Mouse (Mus musculus) embryonic stem cell, embryonic (primary cell): ENCODE measurements at regions not wholly inside any gene's neighbourhood (a gene's known extent, or its start where the extent isn't known, plus 50 kb on each side); places are given as distances from the start of the nearest gene placed in this dataset.

ENCODE experiments used
- CTCF ChIA-PET, 4 experiments: fragments of 300-600 bp in 2 of 4; fragments of 350-600 bp in 2 of 4; sonication (Branson Sonifier 250); formaldehyde crosslinking; loops; one replicate each; lab custom pipeline; 2022; ENCODE audit warnings: inconsistent platforms in 2 of 4; lab: Charles Lee
- POLR2A ChIA-PET, 4 experiments: fragments of 300-600 bp in 2 of 4; fragments of 350-600 bp in 2 of 4; sonication (Branson Sonifier 250); formaldehyde crosslinking; loops; one replicate each; lab custom pipeline; 2022; ENCODE audit warnings: antibody characterized with exemption in 4 of 4, inconsistent platforms in 1 of 4; lab: Charles Lee

DNA sequence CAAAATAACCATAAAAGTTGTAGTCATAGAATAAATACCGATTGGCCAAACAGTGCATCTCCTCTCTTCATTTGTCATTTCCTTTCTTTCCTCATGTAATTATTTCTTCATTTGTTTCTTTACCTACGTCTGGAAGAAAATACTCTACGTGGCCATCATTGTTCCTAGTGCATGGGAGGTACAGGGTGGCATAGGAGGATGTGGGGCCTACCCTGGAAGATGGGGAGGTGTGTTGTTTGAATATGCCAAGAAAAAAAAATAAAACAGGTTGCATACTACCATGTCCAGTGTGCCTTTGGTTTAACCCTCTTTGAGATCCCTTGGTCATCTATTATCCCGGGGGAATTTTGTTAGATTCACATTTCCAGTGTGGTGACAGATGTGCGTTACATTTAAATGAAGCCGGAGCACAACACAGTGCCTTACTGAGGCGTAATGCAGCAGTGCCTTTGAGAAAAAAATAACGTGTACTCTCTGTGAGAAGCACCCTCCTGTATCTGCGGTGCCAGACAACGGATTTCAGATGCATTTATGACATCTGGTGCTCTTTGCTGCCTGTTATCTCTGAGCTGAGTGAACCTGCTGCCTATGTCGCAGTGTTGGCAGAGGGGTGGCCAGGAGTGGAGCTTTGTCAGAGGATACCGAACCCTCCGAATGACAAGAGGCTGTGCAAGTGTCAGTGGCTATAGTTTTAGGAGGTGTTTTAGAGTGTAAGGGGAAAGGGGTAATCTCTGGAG is 169.4 kb upstream of the Dmrta1 start:
- ChIA-PET POLR2A (no interaction called here), CTCF (no interaction called here)

DNA sequence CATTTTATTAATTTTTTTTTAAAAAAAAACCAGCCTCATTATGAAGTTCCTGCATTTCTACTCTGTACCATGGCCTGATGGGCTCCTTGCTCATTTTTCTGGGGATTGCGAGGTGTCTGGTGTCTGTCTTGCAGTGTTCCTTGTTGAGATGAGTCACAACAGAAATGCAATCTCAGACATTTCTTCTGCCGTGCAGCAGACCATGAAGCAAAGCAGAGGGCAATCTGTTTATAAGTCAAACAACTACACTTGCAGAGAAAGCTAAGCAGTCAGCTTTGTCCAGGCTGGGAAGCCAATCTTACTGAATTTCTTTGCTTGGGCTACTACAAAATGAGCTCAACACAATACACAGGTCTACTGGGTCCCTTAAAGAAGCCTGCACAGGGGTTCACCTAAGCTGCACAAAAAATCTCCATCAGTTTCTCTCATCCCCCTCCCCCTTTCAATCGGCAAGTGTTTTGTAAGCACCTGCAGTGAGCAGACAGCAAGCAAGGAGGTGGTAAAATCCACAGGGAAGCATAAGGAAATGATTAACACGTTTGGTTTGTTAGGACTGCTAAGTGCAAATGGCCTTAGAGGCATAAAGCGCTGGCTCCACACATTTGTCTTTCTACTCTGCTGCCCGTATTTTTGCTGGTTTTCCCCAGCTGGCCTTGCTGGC is 171.0 kb upstream of the Dmrta1 start:
- CTCF ChIA-PET = interaction anchor here in 1 of 4 experiments (0.6 kb wide), 1 partner anchor 202 kb away, joined by 3 read pairs; no protein-coding TSS in a partner anchor
- POLR2A ChIA-PET = no interaction called here

DNA sequence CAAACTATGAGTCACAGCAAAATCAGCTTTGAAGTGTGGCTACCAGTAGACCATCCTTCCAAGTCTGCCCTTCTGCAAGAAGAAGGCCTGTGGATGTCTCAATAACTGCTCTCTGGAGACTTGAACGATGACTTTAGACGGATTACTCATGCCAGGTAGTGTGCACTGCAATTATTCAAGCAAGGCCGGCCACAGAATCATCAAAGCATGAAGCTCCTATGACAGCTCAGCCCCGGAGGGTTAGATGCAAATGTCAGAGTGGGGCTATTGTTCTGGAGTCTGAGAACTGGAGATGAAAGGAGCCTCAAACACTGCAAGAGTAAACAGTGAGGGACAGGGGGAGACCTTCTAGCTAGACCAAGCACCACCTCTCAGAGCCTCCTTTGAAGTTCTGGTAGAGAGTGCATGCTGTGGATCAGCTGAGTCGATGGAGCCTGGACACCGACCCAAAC is 173.8 kb upstream of the Dmrta1 start:
- ChIA-PET POLR2A (no interaction called here), CTCF (no interaction called here)

DNA sequence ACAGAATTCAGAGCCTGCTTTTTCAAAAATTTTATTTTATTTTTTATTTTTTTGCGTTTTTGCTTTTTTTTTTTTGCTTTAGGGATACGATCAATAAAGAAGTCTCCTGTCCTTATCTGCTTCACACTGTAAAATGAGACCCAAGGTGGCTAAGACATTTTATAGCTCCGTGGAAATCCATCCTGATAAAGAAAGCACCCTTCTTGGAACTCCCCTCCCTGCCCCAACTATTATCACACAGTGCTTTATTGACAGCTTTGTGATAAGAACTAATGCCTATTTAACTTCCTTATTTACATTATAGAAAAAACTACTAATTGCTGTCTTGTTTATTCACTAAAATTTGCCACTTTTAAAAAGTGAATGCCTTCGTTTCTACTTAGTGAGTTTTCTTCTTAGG is 179.0 kb upstream of the Dmrta1 start:
- POLR2A ChIA-PET = no interaction called here
- CTCF ChIA-PET = interaction anchor here in 1 of 4 experiments (0.5 kb wide), 1 partner anchor 485 kb away, joined by 8 read pairs; no protein-coding TSS in a partner anchor

DNA sequence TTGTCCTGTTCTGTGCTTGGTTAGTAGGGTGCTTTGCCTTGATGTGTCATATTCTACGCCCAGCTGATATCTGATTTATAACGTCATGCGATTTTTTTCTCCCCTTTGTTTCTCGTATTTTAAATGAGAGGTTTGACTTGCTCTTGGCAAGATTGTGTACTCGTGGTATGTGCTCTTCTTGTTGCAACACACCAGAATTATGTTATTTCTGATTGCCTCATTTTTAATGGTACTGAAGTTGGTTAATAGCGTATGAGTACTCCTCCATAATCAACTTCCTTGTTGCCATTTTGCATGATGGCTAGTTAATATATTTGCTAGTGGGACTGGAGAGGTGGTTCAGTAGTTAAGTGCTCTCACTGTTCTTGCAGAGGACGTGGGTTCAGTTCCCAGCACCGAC is 180.1 kb upstream of the Cdkn2b start:
- ChIA-PET CTCF (interaction anchor here in 1 of 4 experiments (0.7 kb wide), 1 partner anchor 40 kb away, joined by 4 read pairs; no protein-coding TSS in a partner anchor), POLR2A (no interaction called here)

DNA sequence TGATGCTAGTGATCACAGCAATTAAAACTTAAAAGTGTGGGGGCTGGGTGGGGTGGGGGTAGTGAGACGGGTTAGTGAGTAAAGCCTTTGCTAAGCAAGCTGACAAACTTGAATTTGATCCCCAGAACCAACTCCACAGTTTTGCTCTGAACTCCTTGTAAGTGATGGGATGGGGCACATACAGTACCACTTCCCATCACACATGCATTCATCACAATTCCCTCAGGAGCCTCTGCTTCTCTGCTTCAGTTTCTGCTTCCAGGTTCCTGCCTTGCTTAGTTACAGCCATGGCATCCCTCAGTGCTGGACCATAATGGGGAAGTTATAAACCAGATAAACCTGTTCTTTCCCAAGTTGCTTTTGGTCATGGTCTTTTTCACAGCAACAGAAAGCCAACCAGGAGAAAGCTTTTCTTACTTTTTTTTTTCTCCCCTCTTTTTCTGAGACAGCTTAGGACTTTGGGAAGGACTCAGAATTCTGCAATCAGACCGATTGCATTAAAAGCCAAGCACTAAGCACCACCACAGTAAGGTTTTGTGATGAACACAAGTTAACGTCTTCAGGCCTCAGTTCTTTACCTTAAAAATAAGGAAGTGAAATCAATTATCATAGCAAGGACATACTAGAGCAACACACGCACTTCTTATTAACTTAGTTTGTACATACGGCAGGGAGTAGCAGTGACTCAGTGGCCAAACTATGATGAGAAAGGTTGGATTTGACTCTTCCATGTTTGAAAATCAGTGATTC is 176.8 kb upstream of the Cdkn2b start:
- ChIA-PET CTCF (no interaction called here), POLR2A (no interaction called here)

DNA sequence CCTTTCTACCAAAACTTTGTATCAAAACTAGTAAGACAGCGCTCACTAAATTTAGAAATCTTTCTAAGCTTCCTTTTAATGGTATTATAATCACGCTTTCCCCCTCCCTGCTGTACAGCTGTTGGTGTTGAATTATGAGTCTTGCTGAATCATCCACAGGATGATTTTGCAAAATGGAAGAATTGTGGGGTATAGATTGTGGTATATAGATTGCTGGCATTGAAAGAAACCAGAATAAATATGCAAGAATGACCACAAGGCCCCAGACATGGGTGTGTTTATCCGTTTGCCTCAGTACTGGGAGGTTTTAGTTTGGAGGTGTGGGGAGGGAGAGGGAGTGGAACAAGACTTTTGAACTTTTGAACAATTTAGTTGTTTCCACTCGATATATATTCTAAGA is 176.1 kb upstream of the Cdkn2b start:
- ChIA-PET POLR2A (no interaction called here), CTCF (no interaction called here)

DNA sequence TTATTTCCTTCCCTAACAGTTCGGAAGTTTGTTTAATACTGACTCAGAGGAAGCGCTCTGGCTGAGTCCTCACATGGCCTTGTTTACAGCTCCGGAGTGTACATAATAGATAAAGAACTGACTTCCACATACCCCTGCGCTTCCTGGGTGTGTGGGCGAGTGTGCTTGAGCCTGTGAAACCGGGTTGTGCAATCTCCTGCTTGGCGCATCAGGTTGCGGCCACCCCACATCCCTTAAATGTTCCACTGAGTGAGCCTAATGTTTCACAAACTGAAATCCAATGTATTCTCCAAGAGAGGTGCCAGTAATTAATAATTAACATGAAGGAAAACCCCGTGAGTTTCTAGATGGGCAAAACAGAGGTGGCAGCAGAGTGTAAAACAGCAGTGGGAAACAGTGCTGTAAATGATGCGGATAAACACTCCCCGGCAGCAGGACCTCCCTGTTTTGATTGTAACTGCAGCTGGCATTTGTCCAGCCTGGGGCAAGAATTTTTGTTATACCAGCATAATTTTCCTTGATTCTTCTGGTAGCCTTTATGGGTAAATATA is 175.2 kb upstream of the Cdkn2b start:
- ChIA-PET POLR2A (no interaction called here), CTCF (no interaction called here)

DNA sequence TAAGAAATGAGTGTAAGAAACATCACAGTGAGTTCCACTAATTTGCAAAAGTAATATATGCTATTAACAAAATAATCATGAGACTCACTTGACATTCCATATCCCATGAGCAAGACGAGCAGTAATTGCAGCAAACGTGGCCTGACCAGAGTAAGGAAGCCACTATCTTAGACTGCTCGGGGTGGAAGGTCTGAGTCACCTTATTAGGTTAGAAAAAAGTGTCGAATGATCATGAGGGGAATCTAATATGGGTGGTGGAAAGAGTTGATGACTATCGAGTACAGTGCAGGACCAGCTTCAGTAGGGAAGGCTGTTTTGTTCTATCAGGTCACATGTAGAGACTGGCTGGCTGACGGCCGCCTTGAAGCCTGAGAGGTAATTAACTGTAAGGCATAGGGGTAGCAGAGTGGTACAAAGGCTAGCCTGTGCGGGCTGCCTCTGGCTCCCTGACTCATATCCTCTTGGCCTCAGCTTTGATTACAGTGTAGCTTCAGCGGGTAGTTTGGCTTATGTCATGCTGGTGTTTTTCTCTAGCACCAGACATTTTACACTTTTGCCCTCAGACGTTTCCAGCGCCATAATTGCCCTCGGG is 167.9 kb upstream of the Cdkn2b start:
- ChIA-PET POLR2A (no interaction called here), CTCF (no interaction called here)

DNA sequence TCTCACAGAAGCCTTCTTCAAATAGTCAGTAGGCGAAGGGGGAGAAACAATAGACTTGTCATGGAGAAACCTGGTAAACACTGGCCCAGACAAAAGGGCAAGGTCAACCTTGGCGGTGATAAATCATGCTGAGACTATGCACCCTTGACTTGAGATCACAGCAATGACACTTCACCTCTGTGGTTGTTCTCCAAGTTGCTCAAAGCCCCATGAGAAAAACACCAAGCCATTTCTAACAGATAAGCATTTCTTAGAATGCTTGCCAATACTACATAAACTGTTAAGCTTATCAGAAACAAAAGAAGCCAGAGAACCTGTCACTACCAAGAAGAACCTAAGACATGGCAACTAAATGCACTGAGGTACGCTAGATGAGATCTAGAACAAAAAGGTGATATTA is 165.0 kb upstream of the Cdkn2b start:
- POLR2A ChIA-PET = no interaction called here
- CTCF ChIA-PET = interaction anchor here in 1 of 4 experiments (0.6 kb wide), 1 partner anchor 75 kb away, joined by 5 read pairs; no protein-coding TSS in a partner anchor

DNA sequence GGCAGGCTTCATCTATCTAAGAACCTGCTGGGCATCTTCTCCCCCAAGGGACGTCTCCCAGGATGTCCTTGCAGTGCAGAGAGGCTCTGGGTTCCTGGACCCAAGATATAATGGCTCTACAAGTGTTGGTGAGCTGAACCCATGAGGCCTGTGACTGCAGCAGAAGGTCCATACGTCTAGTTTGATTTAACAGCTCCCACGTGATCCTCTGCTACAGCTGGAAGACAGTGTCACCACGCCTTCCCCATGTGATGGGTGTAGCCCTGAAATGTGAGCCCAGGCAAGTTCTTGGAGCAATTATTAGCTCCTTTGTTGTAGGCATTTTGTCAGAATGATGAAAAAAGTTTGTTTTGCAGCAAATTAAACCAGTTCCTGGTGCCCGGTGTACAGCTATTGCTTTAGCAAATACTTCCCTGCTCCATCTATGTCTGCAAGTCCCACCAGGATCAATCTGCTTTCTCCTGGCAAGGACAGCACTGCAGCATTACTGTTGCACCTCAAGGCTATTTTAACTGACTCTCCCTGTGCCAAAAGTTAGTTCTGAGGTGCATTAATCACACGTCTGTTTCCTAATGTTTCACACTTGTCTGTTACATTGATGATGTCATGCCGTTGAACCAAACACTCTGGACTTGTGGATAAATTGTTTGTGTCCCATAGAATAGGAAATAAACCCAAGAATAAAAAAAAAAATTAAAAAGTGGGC is 164.2 kb upstream of the Cdkn2b start:
- CTCF ChIA-PET = no interaction called here
- POLR2A ChIA-PET = no interaction called here

DNA sequence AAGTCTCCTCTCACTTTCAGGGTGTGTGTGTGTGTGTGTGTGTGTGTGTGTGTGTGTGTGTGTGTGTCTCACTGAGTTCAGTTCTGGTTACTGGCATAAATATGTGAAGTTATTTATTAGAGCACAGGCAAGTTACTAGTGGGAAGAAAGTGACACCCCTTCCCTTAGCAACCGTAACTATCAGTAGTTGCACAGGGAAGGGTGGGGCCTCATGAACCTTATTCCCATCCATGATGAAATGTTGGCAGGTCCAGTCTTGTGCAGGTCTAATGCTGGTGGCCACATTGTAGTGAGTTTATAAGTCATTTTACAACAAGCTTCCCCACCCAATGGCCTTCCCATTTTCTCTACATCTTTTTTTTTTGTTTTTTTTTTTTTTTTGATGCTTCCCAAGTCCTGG is 160.6 kb upstream of the Cdkn2b start:
- POLR2A ChIA-PET = no interaction called here
- CTCF ChIA-PET = no interaction called here

DNA sequence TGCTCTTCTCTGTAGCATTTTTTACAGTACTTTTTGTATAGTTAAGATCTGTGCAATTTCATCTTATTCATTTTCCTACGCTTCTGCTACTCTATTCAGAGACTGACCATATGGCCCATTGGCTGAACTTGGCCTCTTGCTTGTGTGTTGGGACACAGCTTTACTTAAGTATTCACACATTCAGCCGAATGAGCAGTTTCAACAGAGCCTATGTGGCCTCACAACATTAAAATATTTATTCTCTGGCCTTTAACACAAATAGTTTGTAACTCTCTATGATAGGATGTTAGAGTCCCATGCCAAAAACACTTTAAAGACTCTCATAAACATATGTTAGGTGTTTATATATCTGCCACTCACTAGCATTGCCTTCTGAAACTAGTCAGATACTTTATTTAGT is 159.9 kb upstream of the Cdkn2b start:
- ChIA-PET CTCF (no interaction called here), POLR2A (interaction anchor here in 1 of 4 experiments (0.8 kb wide), 1 partner anchor 9 kb away, joined by 3 read pairs; no protein-coding TSS in a partner anchor)

DNA sequence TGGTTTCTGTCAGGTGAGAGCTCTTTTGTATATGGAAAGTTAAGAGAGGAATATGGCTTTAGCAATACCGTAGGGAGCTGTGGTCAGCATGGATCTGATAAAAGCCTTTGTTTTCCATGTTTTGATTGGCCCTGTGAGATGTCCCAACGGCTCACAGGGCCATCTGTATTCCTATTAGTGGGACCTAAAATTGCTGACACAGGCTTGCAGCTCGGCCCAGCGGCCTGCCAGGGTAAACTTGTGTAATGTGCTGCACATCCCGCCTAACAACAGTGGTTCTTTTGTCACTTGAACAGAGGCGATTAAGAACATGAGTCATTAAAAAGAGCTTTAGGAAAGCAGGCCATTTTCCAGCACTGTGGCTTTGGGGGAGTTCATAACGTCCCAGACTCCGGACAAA is 159.0 kb upstream of the Cdkn2b start:
- ChIA-PET POLR2A (interaction anchor here in 1 of 4 experiments (0.8 to 1.0 kb wide), 2 partner anchors 8 to 12 kb away, joined by 3 to 4 read pairs; no protein-coding TSS in a partner anchor), CTCF (no interaction called here)

DNA sequence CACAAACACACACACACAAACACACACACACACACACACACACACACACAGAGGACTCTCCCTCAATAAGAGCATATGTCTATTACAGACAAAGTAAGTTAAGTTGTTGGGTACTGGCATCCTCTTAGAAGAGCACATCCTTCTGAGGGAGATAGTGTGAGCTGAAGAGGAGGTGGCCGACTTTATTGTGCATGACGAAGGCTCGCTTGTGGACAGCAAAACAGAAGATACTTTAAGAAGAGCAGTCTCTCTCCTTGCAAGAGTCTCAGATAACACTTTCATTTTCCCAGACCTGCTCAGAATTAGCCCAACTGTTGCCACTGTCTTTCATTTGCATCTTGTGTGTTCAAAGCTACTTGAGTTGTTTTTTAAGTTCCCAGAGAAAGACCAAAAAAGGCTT is 158.6 kb upstream of the Cdkn2b start:
- ChIA-PET POLR2A (interaction anchor here in 1 of 4 experiments (1.0 kb wide), 1 partner anchor 12 kb away, joined by 4 read pairs; no protein-coding TSS in a partner anchor), CTCF (no interaction called here)

DNA sequence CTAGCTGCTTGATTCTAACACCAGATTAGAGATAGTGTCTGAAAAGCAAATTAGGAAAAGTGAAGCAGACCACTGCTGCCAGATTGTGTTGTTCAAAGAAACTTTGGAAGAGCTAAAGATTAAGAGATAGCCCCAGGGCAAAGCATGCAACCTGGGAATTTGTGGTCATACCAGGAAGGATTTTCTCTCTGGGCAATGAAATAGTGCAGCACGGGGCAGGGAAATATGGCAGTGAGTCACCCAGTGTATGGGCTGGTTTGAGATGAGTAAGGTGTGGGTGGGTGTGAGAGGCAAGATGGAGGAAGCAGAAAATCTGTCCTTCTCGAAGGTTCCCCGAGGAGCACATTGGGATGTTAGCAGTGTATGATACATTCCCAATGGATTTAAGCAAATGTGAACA is 155.9 kb upstream of the Cdkn2b start:
- CTCF ChIA-PET = no interaction called here
- POLR2A ChIA-PET = no interaction called here

DNA sequence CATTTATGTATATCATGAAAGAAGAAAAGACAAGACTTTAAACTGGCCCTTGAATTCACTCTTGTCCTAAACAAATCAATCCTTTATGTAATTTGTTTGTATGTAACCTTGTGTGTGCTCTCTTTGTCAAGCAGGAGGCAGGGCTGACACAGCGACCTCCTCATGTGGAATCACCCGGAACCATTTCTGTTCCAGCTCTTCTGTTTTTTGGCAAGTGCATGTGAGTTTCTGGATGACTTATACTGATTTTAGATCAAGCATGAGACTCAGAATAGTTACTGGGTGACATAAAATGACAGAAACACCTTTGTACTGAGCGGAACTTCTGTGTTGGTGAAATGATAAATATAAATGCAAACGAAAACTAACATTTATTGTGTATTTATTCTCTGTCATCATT is 152.3 kb upstream of the Cdkn2b start:
- ChIA-PET CTCF (interaction anchor here in 1 of 4 experiments (0.6 kb wide), 1 partner anchor 173 kb away, joined by 3 read pairs; no protein-coding TSS in a partner anchor), POLR2A (interaction anchor here in 1 of 4 experiments (0.5 kb wide), 1 partner anchor 229 kb away, joined by 4 read pairs; no protein-coding TSS in a partner anchor)

DNA sequence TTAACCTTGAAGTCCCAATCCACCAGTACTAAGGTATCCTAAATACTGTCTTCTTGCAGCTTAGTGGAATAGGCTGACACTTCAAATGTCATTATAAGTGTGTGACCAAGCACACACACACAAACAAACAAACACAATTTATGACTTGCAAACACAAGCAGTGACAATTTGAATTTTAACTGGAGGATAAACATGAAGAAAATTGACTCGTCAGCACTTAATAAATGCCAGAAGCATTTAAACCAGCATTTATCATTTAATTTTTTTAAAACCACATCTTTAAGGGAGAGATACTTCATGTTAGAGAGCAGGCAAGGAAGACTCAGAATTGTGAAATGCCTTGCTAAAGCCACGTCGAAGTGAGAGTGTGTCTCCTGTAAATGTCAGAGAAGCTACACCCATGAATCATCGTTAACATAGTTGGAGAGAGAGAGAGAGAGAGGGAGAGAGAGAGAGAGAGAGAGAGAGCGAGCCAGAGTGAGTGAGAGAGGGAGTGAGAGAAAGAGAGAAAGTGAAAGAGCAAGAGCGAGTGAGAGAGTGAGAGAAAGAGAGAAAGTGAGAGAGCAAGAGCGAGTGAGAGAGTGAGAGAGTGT is 149.4 kb upstream of the Cdkn2b start:
- CTCF ChIA-PET = interaction anchor here in 1 of 4 experiments (0.5 kb wide), 1 partner anchor 61 kb away, joined by 9 read pairs; no protein-coding TSS in a partner anchor
- POLR2A ChIA-PET = no interaction called here
